8 mouse cellular contexts compared by ENCODE assay signal in the genomic region with DNA sequence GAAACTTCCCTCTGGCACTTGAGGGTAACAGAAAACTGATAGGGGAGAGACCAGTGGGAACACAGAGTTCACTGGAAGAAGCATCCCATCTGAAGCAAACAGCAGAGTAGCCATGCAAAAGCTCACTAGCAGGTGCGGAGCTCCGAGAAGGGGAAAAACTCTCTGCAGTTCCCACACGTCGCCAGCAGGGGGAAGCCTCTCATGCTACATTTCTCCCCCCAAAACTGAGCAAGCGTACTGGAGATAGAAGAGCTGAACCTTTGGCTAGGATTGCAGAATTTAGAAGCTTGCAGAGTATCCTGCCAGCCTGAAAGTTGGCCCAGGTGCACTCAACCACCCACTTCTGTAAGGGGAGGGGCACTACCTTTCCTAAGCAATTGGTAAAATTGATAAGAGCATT. TPM values are rescaled to one million over a fixed set of nuclear protein-coding genes. Genes with fewer than 3 reads are reported as not detected.
A peak's percentile ranks its signal among the peaks of the same experiment; 100 is the strongest.
DNase-seq lines count a peak whose midpoint lies in the region; ATAC-seq and TF ChIP-seq lines count a peak whose summit lies in the region.
"Had no signal": no experiment of that assay in that cellular context is flagged by ENCODE, and none has a peak within 500 bp of the region (broad histone marks: within the 10 kb centered on the region; RNA-seq: fewer than 3 reads in every experiment).

No protein-coding gene starts in this region.

- DNase-seq in MEL (ENCODE audit: low read depth, low spot score) = peak; percentile 61
- DNase-seq in brain, adult 2 months (ENCODE audit: low read depth, low spot score) = peak; percentile 88
- DNase-seq in forebrain, embryonic 14.5 days (ENCODE audit: low spot score) = peak; percentile 80
- DNase-seq in heart, postnatal 36 days = peak; percentile 65 to 75
- DNase-seq in layer of hippocampus, postnatal 10 days (ENCODE audit: low spot score in 2 of 2) = peak; percentile 79 to 81
- DNase-seq in spleen, postnatal 10 days (ENCODE audit: low spot score in 2 of 2) = peak; percentile 32 to 72

- H3K36me3 ChIP-seq in MEL (ENCODE audit: control insufficient read depth in 1 of 2, insufficient read depth in 2 of 2, low read length in 2 of 2) = no peaks in the 10 kb centered on the region
- no peaks in the 10 kb centered on the region for H3K36me3 ChIP-seq in forebrain, embryonic 14.5 days (ENCODE audit: control insufficient read depth, insufficient read depth, low read length)
- H3K36me3 ChIP-seq: midbrain, embryonic 12.5 days had no signal

- no peak for TF ChIP-seq POLR2A in MEL (IDR thresholded peaks at IDR 0.05; ENCODE audit: control insufficient read depth in 1 of 2, insufficient read depth in 1 of 2, low read depth in 1 of 2, low read length in 2 of 2, poor library complexity in 1 of 2)

- H3K9ac ChIP-seq in MEL (ENCODE audit: control insufficient read depth, low read depth, low read length, poor library complexity, severe bottlenecking) = no peak overlapping the region
- no peak overlapping the region for H3K9ac ChIP-seq in forebrain, embryonic 14.5 days (ENCODE audit: low read length)
- H3K9ac ChIP-seq: midbrain, embryonic 12.5 days had no signal

- no peaks in the 10 kb centered on the region for H3K4me1 ChIP-seq in MEL (ENCODE audit: control insufficient read depth in 1 of 2, insufficient read depth in 2 of 2, low read length in 2 of 2)
- peaks cover 11% of the 10 kb centered on the region for H3K4me1 ChIP-seq in forebrain, embryonic 14.5 days (ENCODE audit: control insufficient read depth, insufficient read depth, low read length)

- H3K27me3 ChIP-seq in MEL (ENCODE audit: control insufficient read depth in 1 of 2, insufficient read depth in 2 of 2, low read length in 2 of 2) = no peaks in the 10 kb centered on the region; a peak in 1 of 4 replicates
- no peaks in the 10 kb centered on the region for H3K27me3 ChIP-seq in forebrain, embryonic 14.5 days (replicated peaks; ENCODE audit: control insufficient read depth, insufficient read depth, low read length)

- 23% methylated on average over 5 of the region's 5 CpGs for WGBS in forebrain, embryonic 14.5 days

- TF ChIP-seq EP300 in MEL (IDR thresholded peaks at IDR 0.05; ENCODE audit: low read depth in 1 of 2, low read length in 2 of 2) = no peak

- TF ChIP-seq CTCF in MEL (IDR thresholded peaks at IDR 0.05 in 2 of 3, conservative IDR thresholded peaks at IDR 0.05 in 1 of 3; ENCODE audit: control insufficient read depth in 1 of 3, insufficient read depth in 1 of 3, low read depth in 2 of 3, low read length in 3 of 3, poor library complexity in 1 of 3, severe bottlenecking in 1 of 3) = peak; percentile 61 to 77 (median 72)

- H3K4me3 ChIP-seq in MEL (ENCODE audit: control insufficient read depth in 1 of 2, insufficient read depth in 1 of 2, low read depth in 2 of 2, low read length in 2 of 2) = no peak overlapping the region
- no peak overlapping the region for H3K4me3 ChIP-seq in forebrain, embryonic 14.5 days (ENCODE audit: low read depth, low read length)
- H3K4me3 ChIP-seq: midbrain, embryonic 12.5 days had no signal

- H3K9me3 ChIP-seq in MEL (replicated peaks; ENCODE audit: insufficient read depth, low read length) = no peaks in the 10 kb centered on the region
- no peaks in the 10 kb centered on the region for H3K9me3 ChIP-seq in forebrain, embryonic 14.5 days (replicated peaks; ENCODE audit: control insufficient read depth, low read length)
- H3K9me3 ChIP-seq: midbrain, embryonic 12.5 days had no signal

- no peak overlapping the region for H3K27ac ChIP-seq in MEL (ENCODE audit: control insufficient read depth, low read depth, low read length)
- H3K27ac ChIP-seq in forebrain, embryonic 14.5 days (ENCODE audit: low read depth, low read length) = no peak overlapping the region
- H3K27ac ChIP-seq: midbrain, embryonic 12.5 days had no signal

- intact Hi-C loops in heart, postnatal 36 days (cut with DNase I) = loop anchor here (1.0 to 2.0 kb wide), 2 partner anchors 79 to 104 kb away; no protein-coding TSS in a partner anchor

- ATAC-seq in forebrain, embryonic 14.5 days = no peak; the same call in 1 of the 2 replicates
- ATAC-seq in megakaryocyte, adult 5-6 weeks (ENCODE audit: poor library complexity, severe bottlenecking) = peak; percentile 72

- H3K4me2 ChIP-seq in forebrain, embryonic 14.5 days (ENCODE audit: low read length) = no peak overlapping the region
- H3K4me2 ChIP-seq: midbrain, embryonic 12.5 days had no signal

- H3K79me2 ChIP-seq in MEL (ENCODE audit: control insufficient read depth, insufficient read depth, low read length, poor library complexity) = no peaks in the 10 kb centered on the region

- TF ChIP-seq RAD21 in MEL (IDR thresholded peaks at IDR 0.05; ENCODE audit: low read depth, low read length) = peak; percentile 74

TF ChIP-seq in MEL, 35 proteins besides CTCF, POLR2A, EP300 and RAD21:
- TF ChIP-seq UBTF (IDR thresholded peaks at IDR 0.05; ENCODE audit: borderline replicate concordance, insufficient read depth, low read depth, low read length) (no peak), ZC3H11A (IDR thresholded peaks at IDR 0.05; ENCODE audit: low read depth, low read length) (peak; percentile 44), SMC3 (IDR thresholded peaks at IDR 0.05; ENCODE audit: low read depth, low read length) (peak; percentile 61), ZKSCAN1 (IDR thresholded peaks at IDR 0.05; ENCODE audit: low read depth, low read length) (no peak), SIN3A (IDR thresholded peaks at IDR 0.05; ENCODE audit: low read length) (no peak), E2F4 (IDR thresholded peaks at IDR 0.05; ENCODE audit: borderline replicate concordance, low read depth, low read length) (no peak), MXI1 (IDR thresholded peaks at IDR 0.05; ENCODE audit: low read depth, low read length) (no peak), NRF1 (IDR thresholded peaks at IDR 0.05; ENCODE audit: insufficient read depth, low read depth, low read length, poor library complexity, severe bottlenecking) (0 out of 2 replicates have a peak, but pooled peaks have one; percentile 22), MYB (IDR thresholded peaks at IDR 0.05; ENCODE audit: low read depth, low read length) (no peak), TBP (IDR thresholded peaks at IDR 0.05; ENCODE audit: low read depth, low read length) (no peak), ETS1 (IDR thresholded peaks at IDR 0.05; ENCODE audit: low read depth, low read length) (no peak), ELF1 (IDR thresholded peaks at IDR 0.05; ENCODE audit: low read depth, low read length) (no peak), ZMIZ1 (IDR thresholded peaks at IDR 0.05; ENCODE audit: low read depth, low read length) (no peak), USF2 (IDR thresholded peaks at IDR 0.05; ENCODE audit: borderline replicate concordance in 1 of 2, insufficient read depth in 1 of 2, low read depth in 1 of 2, low read length in 2 of 2) (no peak), POLR2AphosphoS2 (IDR thresholded peaks at IDR 0.05; ENCODE audit: low read length) (no peak), ZNF384 (IDR thresholded peaks at IDR 0.05; ENCODE audit: low read depth, low read length) (no peak), CHD2 (IDR thresholded peaks at IDR 0.05; ENCODE audit: low read length) (no peak), MAX (IDR thresholded peaks at IDR 0.05; ENCODE audit: low read length) (no peak), MAFK (IDR thresholded peaks at IDR 0.05; ENCODE audit: borderline replicate concordance, low read depth, low read length) (no peak), KAT2A (conservative IDR thresholded peaks at IDR 0.05; ENCODE audit: low read depth, low read length) (no peak), GABPA (IDR thresholded peaks at IDR 0.05; ENCODE audit: low read depth, low read length) (no peak), MAZ (IDR thresholded peaks at IDR 0.05; ENCODE audit: low read depth, low read length) (no peak)

RNA-seq across cellular contexts. Expression of gene Apln, which starts 14.7 kb away (rescaled TPM):
- total RNA-seq in MEL (2012; rRNA removed) = not detected in 2 replicates
- polyA plus RNA-seq in MEL (2012; ENCODE audit: insufficient read depth in 1 of 2, insufficient read length in 2 of 2, low read depth in 1 of 2, low replicate concordance in 2 of 2, missing spikeins in 1 of 2) = under 1 TPM in 1 of 2 experiments, not detected in 1; 0.08 TPM
- 2.4 and 3.5 TPM in 2 replicates for polyA plus RNA-seq in forebrain, embryonic 14.5 days (2014; fragmentation: Nextera tagmentation; extraction: Ambion mirVana)
- 10 to 100 TPM in 1 of 2 experiments, 1 to 10 TPM in 1; 8.4 to 14.5 TPM for total RNA-seq in heart, postnatal 36 days (2021)
- 10 to 100 TPM; 12.3 to 17.5 TPM for total RNA-seq in layer of hippocampus, postnatal 10 days (2021)
- 0.23 TPM in 1 of 2 replicates, not detected in the other for total RNA-seq in megakaryocyte, adult 5-6 weeks (2015)
- total RNA-seq in megakaryocyte, adult 5-6 weeks (2017) = 0.11 TPM in 1 of 2 replicates, not detected in the other
